Mouse (Mus musculus) inflammation-experienced regulatory T-cells (primary cell): ENCODE results near the gene Hrh3. TPM values are rescaled to one million over a fixed set of nuclear protein-coding genes. Genes with fewer than 3 reads are reported as not detected.

ENCODE experiments used
- polyA plus RNA-seq, 2 experiments: library from polyadenylated mRNA; unstranded; fragments of 100-300 nt; shearing (Covaris generic); gene quantifications; one replicate each; pipeline ENCODE4 v1.2.1; 2017

The Hrh3 gene
- polyA plus RNA-seq, result under 1 TPM in 1 of 2 experiments, not detected in 1; 0.82 TPM

GRCm38 (mm10) chr2:180103978-180104658, at the start of gene Hrh3:
TSS of gene Hrh3 (minus strand) at chr2:180104488.

GRCm38 (mm10) chr2:180118661-180119438, 14.6 kb upstream of the Hrh3 start, which contains the start of gene Osbpl2:
TSS of gene Osbpl2 (plus strand) at chr2:180119306.

DNA sequence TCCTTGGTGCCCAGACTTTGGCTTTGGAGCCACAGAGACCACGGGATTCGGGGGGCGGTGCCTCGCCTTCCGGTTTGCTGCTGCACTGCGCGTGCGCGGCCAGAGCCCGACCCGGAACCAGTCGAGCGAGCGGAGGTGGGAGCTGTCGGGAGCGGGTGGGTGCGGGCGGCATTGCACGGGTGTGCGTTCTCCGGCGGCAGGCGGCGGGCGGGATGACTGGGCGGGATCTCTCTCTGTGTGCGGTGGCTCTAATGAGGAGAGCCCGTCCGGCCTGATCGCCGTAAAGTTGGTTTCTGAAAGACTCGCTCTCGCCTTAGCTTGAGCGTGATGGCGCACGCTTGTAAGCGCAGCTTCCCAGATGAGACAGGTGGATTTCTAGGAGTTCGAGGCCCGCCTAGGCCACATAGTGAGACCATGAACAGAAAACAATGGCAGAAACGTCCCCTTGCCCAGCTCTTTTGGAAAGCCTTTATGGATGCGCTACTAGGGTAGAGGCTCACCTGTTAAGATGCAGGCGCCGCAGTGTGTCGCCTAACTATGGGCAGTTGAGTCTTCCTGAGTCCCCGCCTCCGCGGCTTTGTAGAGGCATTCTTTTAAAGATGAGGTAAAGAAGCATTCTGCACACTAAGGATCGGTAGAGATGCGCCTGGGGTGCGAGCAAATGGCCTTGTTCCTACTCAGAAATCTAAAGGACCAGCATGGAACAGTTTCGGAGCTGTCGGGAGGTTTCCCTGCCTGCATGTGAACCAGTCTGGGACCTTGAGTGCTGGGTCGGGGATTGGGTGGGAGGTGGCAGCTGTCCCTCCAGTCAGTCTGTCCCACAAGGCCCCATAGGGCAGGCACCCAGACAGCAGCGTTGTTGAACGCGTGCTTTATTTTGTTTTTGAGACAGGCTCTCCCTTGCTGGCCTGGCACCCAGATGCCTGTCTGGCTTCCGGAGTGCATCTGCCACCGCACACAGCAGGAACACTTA, 33.5 kb downstream of the Hrh3 start, which contains the start of gene Mtg2:
Gene Mtg2 (plus strand): TSS at position 108 of the 973 bp plus-strand sequence.

Other genes starting within 250 kb of the Hrh3 start
- 10 to 100 TPM; 20.1 to 20.5 TPM for gene Taf4, start 127.8 kb downstream of the Hrh3 start, polyA plus RNA-seq
- gene Lsm14b, start 79.5 kb downstream of the Hrh3 start, polyA plus RNA-seq, result 10 to 100 TPM; 11.5 to 18.1 TPM
- 100 to 1,000 TPM; 386 to 439 TPM for gene Psma7, start 62.1 kb downstream of the Hrh3 start, polyA plus RNA-seq
- gene Ss18l1, start 62.0 kb downstream of the Hrh3 start, polyA plus RNA-seq, result 1 to 10 TPM; 3.6 to 3.8 TPM
- gene Mtg2, start 33.9 kb downstream of the Hrh3 start, polyA plus RNA-seq, result 10 to 100 TPM; 42.4 to 53.2 TPM
- 10 to 100 TPM; 50.1 to 51.8 TPM for gene Osbpl2, start 14.8 kb upstream of the Hrh3 start, polyA plus RNA-seq
- 100 to 1,000 TPM; 131 to 177 TPM for gene Adrm1, start 67.0 kb upstream of the Hrh3 start, polyA plus RNA-seq
- under 1 TPM; 0.04 to 0.64 TPM for gene Lama5, start 121.4 kb upstream of the Hrh3 start, polyA plus RNA-seq
- 100 to 1,000 TPM; 526 to 537 TPM for gene Rps21, start 152.9 kb upstream of the Hrh3 start, polyA plus RNA-seq
- gene Cables2, start 169.0 kb upstream of the Hrh3 start, polyA plus RNA-seq, result 10 to 100 TPM; 58.2 to 69.3 TPM
- 1 to 10 TPM in 1 of 2 experiments, under 1 TPM in 1; 0.06 to 1.9 TPM for gene Rbbp8nl, start 185.4 kb upstream of the Hrh3 start, polyA plus RNA-seq
- under 1 TPM in 1 of 2 experiments, not detected in 1; 0.06 TPM for gene Gata5, start 230.2 kb upstream of the Hrh3 start, polyA plus RNA-seq